Mouse (Mus musculus): ENCODE measurements around the gene Olfr572.

- no peak for TF ChIP-seq CTCF (conservative IDR thresholded peaks at IDR 0.05 in 1 of 2, IDR thresholded peaks at IDR 0.05 in 1 of 2; ENCODE audit: low read depth in 2 of 2, low read length in 2 of 2)
- no peak for TF ChIP-seq ZNF384 (IDR thresholded peaks at IDR 0.05; ENCODE audit: low read depth, low read length)
- no peak for TF ChIP-seq IRF4 (IDR thresholded peaks at IDR 0.05; ENCODE audit: low read depth, low read length)
These were observed 50.2 kb downstream of the Olfr572 start for GRCm38 (mm10) chr7:102974399-102974798.

All from CH12.LX (cell line).